Mouse (Mus musculus) hindbrain, embryonic 14.5 days (tissue): Measurements from ENCODE around the gene Car1. TPM values are rescaled to one million over a fixed set of nuclear protein-coding genes. Genes with fewer than 3 reads are reported as not detected.
"Not testable (repeated sequence)": the region's sequence is repeated elsewhere in the genome, so short reads cannot be mapped to it uniquely, and the experiment has no call there.

Experiments used
- ATAC-seq: fragments of 200-750 bp; cut with Nextera tagmentation; 2 replicates; pipeline ENCODE4 v1.8.0; 2017; ENCODE audit warnings: moderate number of reproducible peaks, mild to moderate bottlenecking, moderate TSS enrichment, moderate library complexity; ENCODE audit not compliant: low FRiP score
- DNase-seq: peaks from one replicate; pipeline ENCODE4 v3.0.0-alpha.2; 2015; ENCODE audit warnings: low spot score
- H3K27ac ChIP-seq: fragments of 300-500 bp; sonication (generic); 2 replicates; pipeline ENCODE4 v1.5.1; 2014; ENCODE audit warnings: mild to moderate bottlenecking, moderate library complexity
- H3K27me3 ChIP-seq: fragments of 300-500 bp; sonication (generic); 2 replicates; pipeline ENCODE4 v1.6.1; 2014; ENCODE audit warnings: mild to moderate bottlenecking, low read length, mixed read lengths; ENCODE audit not compliant: control insufficient read depth, insufficient read depth
- H3K36me3 ChIP-seq: fragments of 300-500 bp; sonication (generic); replicated peaks from 2 replicates; pipeline ENCODE4 v1.6.1; 2014; ENCODE audit not compliant: control insufficient read depth, insufficient read depth
- H3K4me1 ChIP-seq: fragments of 300-500 bp; sonication (generic); replicated peaks from 2 replicates; pipeline ENCODE4 v1.6.1; 2014; ENCODE audit warnings: antibody characterized with exemption, low read length, mixed read lengths; ENCODE audit not compliant: control insufficient read depth, insufficient read depth
- H3K4me2 ChIP-seq: fragments of 300-500 bp; sonication (generic); replicated peaks from 2 replicates; pipeline ENCODE4 v1.6.1; 2014; ENCODE audit warnings: mild to moderate bottlenecking, moderate library complexity
- H3K4me3 ChIP-seq: fragments of 300-500 bp; sonication (generic); replicated peaks from 2 replicates; pipeline ENCODE4 v1.5.1; 2014; ENCODE audit warnings: mild to moderate bottlenecking, low read length
- H3K9ac ChIP-seq: fragments of 300-500 bp; sonication (generic); 2 replicates; pipeline ENCODE4 v1.6.1; 2014
- H3K9me3 ChIP-seq: fragments of 300-500 bp; sonication (generic); 2 replicates; pipeline ENCODE4 v1.6.1; 2016; ENCODE audit warnings: low read length; ENCODE audit not compliant: control insufficient read depth
- WGBS: fragments of 180-500 bp; shearing (Covaris S2); extraction: QIAGEN DNeasy Blood & Tissue Kit; methylation state at CpG from one replicate; pipeline ENCODE4 v1.1.7; 2014; 5-methylcytosine and 5-hydroxymethylcytosine counted together
- polyA plus RNA-seq: library from polyadenylated mRNA; unstranded; fragments of >200 nt; fragmentation: Nextera tagmentation; extraction: Ambion mirVana; gene quantifications from 2 replicates; pipeline ENCODE4 v1.2.1, GENCODE M21; 2014

The Car1 gene
- polyA plus RNA-seq, 1 experiment from 2014 or later, result not detected

DNA sequence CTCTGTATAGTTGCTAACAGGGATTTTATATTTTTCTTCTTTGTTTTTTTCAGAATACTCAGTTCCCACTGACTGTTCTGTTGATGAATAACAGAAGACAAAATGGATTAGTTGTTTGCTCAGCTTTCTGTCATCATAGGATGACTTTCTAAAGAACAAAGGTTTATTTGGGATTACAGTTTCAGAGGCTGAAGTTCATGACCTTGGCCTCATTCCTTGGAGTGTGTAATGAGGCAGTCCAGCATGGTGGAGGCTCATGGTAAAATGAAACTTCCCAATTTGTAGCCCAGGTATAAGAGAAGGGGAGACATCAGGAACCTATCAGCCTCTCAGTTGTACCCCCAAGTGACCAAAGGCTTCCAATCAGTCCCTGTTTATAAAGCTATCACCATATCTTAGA, 20.7 kb upstream of the Car1 start:
- Histone ChIP-seq H3K27me3 (no peaks in the 10 kb centered on the region), H3K4me2 (no peak overlapping the region), H3K4me3 (no peak overlapping the region), H3K27ac (no peak overlapping the region), H3K9me3 (no peaks in the 10 kb centered on the region), H3K36me3 (no peaks in the 10 kb centered on the region), H3K9ac (no peak overlapping the region), H3K4me1 (no peaks in the 10 kb centered on the region)
- DNase-seq (no peak), ATAC-seq (no peak)

DNA sequence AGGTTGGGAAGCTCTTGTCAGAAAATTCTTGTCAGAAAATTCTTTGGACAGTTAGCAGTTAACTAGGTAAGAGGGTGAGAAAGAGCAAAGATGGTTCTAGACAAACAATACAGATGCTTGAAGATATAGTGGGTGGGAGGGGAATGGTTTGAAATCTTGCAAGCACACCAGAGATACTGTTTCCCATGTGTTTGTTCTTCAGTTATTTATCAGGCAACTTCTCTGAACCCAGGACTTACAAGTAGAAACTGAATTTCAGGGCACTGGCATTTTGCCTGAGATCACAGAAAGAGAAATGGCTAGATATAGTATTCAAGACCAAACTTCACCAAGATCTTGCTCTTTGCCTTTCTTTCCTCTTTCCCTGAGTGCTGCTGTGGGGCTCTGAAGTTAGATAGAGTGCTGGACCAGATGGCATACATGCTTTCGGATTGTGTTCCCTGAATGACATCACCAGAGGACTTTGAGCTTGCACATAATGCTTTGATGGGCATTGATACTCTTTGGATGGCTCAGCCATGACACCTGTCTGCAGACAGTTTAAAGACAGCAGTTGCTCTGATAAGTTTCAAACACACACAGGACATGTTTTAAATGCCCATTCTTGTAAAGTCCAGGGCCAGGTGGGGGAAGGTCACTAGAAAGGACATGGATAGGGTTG, 11.8 kb upstream of the Car1 start:
- 86% methylated on average over 1 of the region's 1 CpGs for WGBS
- H3K9me3 ChIP-seq, result no peaks in the 10 kb centered on the region
- DNase-seq (no peak), ATAC-seq (no peak)
- no peak overlapping the region for H3K27ac ChIP-seq
- H3K9ac ChIP-seq, result no peak overlapping the region
- no peaks in the 10 kb centered on the region for H3K36me3 ChIP-seq
- no peaks in the 10 kb centered on the region for H3K27me3 ChIP-seq
- H3K4me3 ChIP-seq, result no peak overlapping the region
- H3K4me2 ChIP-seq, result no peak overlapping the region
- no peaks in the 10 kb centered on the region for H3K4me1 ChIP-seq

- not testable (repeated sequence) for H3K4me3 ChIP-seq, H3K9me3 ChIP-seq, H3K9ac ChIP-seq, H3K27ac ChIP-seq, H3K4me1 ChIP-seq, H3K36me3 ChIP-seq, DNase-seq, H3K27me3 ChIP-seq, ATAC-seq, H3K4me2 ChIP-seq
- 87% methylated on average over 1 of the region's 1 CpGs for WGBS
Measured at GRCm38 (mm10) chr3:14815396-14815795, 7.2 kb upstream of the Car1 start.

GRCm38 (mm10) chr3:14806702-14807101, 1.5 kb downstream of the Car1 start:
- no peak overlapping the region for H3K4me3 ChIP-seq
- no peaks in the 10 kb centered on the region for H3K27me3 ChIP-seq
- H3K36me3 ChIP-seq, result no peaks in the 10 kb centered on the region
- ATAC-seq, result no peak
- H3K4me2 ChIP-seq, result no peak overlapping the region
- no peaks in the 10 kb centered on the region for H3K9me3 ChIP-seq
- no peaks in the 10 kb centered on the region for H3K4me1 ChIP-seq
- no peak for DNase-seq
- H3K9ac ChIP-seq, result no peak overlapping the region
- no peak overlapping the region for H3K27ac ChIP-seq

DNA sequence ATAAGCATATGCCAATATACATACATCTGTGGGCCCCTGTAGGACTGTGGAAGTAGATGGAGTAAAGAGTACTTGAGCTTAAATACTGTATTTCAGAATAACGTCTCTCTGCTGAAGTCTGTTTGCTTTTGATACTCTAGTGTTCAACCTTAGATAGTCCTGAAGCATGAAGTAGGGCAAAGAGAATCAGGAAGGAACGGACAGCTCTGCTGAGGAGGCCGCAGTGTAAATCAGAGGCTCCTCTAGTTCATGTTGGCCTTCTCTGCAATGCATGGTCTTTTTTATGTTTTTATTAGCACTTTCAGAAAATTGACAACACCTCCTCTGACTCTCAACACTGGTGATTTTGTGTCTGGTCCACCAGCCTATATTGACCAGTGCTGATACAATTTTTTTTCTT, 2.2 kb downstream of the Car1 start:
- Histone ChIP-seq H3K4me2 (no peak overlapping the region), H3K36me3 (no peaks in the 10 kb centered on the region), H3K4me1 (no peaks in the 10 kb centered on the region), H3K4me3 (no peak overlapping the region), H3K27me3 (no peaks in the 10 kb centered on the region), H3K9me3 (no peaks in the 10 kb centered on the region), H3K27ac (no peak overlapping the region), H3K9ac (no peak overlapping the region)
- ATAC-seq (no peak), DNase-seq (no peak)
- over 99% methylated on average over 3 of the region's 3 CpGs for WGBS

DNA sequence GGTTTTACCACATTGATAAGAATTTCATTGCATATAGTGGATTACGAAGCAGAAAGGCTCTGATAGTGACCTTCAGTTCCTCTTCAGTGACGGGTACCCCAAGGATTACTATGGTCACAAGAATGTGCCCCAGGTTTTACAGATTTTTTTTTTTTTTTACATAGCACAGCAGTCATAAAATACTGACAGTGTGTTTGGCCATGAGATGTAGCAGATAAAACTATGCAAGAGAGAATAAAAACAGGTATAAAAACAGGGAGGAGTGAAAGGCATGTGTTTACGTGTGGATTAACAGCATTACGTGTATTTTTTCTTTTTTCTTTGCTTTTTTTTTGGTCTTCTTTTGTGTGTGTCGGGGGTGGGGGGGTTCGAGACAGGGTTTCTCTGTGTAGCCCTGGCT, 3.3 kb downstream of the Car1 start:
- Histone ChIP-seq H3K4me3 (no peak overlapping the region), H3K9ac (no peak overlapping the region), H3K27ac (no peak overlapping the region), H3K36me3 (no peaks in the 10 kb centered on the region), H3K27me3 (no peaks in the 10 kb centered on the region), H3K4me1 (no peaks in the 10 kb centered on the region), H3K9me3 (no peaks in the 10 kb centered on the region), H3K4me2 (no peak overlapping the region)
- ATAC-seq, result no peak
- 85% methylated on average over 6 of the region's 6 CpGs for WGBS
- DNase-seq, result no peak

DNA sequence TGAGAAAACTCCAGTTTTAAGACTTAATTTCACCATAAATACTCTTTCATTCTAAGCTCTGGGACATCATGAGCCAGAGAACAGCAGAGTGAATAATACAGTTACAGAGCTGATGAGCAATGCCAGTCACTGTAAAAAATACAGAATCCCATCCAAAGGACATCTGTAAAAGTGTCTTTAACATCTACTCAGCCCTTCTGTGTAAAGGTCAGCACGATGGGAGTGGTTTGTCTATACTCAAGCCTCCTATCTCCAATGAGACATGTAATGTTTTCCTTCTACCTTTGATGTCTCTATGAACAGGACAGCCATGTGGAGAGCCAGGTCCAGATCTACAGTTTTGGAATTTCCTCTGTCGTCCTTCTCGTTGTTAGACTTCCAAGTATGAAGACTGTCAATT, 11.1 kb downstream of the Car1 start:
- no peak overlapping the region for H3K27ac ChIP-seq
- DNase-seq (no peak), ATAC-seq (no peak)
- WGBS, result 84% methylated on average over 3 of the region's 3 CpGs
- no peaks in the 10 kb centered on the region for H3K27me3 ChIP-seq
- no peak overlapping the region for H3K9ac ChIP-seq
- no peaks in the 10 kb centered on the region for H3K4me1 ChIP-seq
- no peaks in the 10 kb centered on the region for H3K36me3 ChIP-seq
- H3K4me3 ChIP-seq, result no peak overlapping the region
- no peak overlapping the region for H3K4me2 ChIP-seq
- no peaks in the 10 kb centered on the region for H3K9me3 ChIP-seq

GRCm38 (mm10) chr3:14795292-14796020, 12.7 kb downstream of the Car1 start:
- H3K9ac ChIP-seq, result no peak overlapping the region
- H3K27ac ChIP-seq, result no peak overlapping the region
- H3K27me3 ChIP-seq, result no peaks in the 10 kb centered on the region
- WGBS, result 83% methylated on average over 4 of the region's 4 CpGs
- ATAC-seq (no peak), DNase-seq (no peak)
- no peak overlapping the region for H3K4me2 ChIP-seq
- H3K4me1 ChIP-seq, result no peaks in the 10 kb centered on the region
- H3K4me3 ChIP-seq, result no peak overlapping the region
- H3K36me3 ChIP-seq, result no peaks in the 10 kb centered on the region
- no peaks in the 10 kb centered on the region for H3K9me3 ChIP-seq

GRCm38 (mm10) chr3:14792032-14792431, 16.1 kb downstream of the Car1 start:
- Histone ChIP-seq H3K9ac (no peak overlapping the region), H3K27me3 (no peaks in the 10 kb centered on the region), H3K27ac (no peak overlapping the region), H3K4me2 (no peak overlapping the region), H3K36me3 (no peaks in the 10 kb centered on the region), H3K9me3 (no peaks in the 10 kb centered on the region), H3K4me1 (no peaks in the 10 kb centered on the region), H3K4me3 (no peak overlapping the region)
- ATAC-seq, result no peak
- no peak for DNase-seq

GRCm38 (mm10) chr3:14787607-14788006, 20.6 kb downstream of the Car1 start:
- Histone ChIP-seq H3K4me2 (no peak overlapping the region), H3K4me1 (no peaks in the 10 kb centered on the region), H3K27ac (no peak overlapping the region), H3K27me3 (no peaks in the 10 kb centered on the region), H3K4me3 (no peak overlapping the region), H3K36me3 (no peaks in the 10 kb centered on the region), H3K9ac (no peak overlapping the region), H3K9me3 (no peaks in the 10 kb centered on the region)
- 84% methylated on average over 1 of the region's 1 CpGs for WGBS
- no peak for ATAC-seq
- no peak for DNase-seq
